Mouse (Mus musculus) 3134 (cell line): ENCODE measurements around the gene Efs.
"Not testable (repeated sequence)": the region's sequence is repeated elsewhere in the genome, so short reads cannot be mapped to it uniquely, and the experiment has no call there.

Experiments used
- DNase-seq: peaks from one replicate; pipeline ENCODE4 v3.0.0-alpha.2; 2011; ENCODE audit warnings: low spot score; ENCODE audit not compliant: insufficient read length; ENCODE audit errors: extremely low read depth

Efs gene

DNA sequence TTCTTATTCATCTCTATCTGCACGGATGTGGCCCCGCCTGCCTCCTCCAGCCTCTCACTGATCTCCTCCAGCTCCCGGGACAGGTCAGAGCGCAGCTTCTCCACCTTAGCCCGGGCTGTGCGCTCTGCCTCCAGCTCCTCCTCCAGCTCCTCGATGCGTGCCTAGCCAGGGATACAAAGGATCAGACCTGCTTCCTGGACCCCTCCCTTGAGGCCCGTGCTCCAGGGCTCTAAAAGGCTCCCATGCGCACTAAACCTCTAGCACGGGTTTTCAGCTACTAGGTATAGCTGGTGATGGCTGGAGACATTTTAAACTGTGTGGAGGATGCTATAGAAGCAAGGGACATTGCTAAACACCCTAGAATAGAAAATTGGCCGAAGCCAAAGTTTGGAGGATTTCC lies 24.6 kb upstream of the Efs start:
- DNase-seq: no peak

DNA sequence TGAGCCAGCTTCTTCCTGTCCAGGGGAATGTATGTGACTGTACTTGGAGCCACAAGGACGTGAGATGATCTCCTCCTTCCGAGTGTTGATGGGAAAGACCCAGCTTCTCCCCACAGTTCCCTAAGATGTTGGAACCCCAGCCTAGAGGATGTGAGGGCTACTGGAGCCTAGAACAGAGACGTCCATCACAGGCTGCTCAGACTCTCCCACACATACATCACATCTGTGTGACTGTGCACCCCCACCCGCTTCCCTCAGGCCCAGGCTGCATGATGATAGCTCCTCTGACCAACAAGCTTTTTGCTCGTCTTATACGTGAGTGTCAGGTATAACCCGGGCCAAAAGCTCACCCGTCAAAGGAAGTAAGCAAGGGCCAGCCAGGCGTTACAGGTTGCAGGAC lies 22.9 kb upstream of the Efs start:
- no peak for DNase-seq

DNA sequence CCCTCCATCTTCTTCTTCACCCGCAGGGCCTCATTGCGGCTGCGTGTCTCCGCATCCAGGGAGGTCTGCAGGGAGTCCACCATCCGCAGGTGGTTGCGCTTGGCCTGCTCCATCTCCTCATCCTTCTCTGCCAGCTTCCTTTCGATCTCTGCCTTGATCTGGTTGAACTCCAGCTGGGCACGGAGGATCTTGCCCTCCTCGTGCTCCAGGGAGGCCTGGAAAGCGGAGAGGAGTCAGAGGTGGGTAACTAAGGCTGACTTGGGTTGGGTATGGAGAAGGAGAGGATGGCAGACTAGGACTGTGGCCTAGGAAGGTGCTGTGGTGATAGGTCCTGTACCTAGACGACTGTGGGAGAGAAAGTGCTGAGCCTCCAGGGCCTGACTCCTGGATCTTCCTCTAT lies 21.1 kb upstream of the Efs start:
- not testable (repeated sequence) for DNase-seq

DNA sequence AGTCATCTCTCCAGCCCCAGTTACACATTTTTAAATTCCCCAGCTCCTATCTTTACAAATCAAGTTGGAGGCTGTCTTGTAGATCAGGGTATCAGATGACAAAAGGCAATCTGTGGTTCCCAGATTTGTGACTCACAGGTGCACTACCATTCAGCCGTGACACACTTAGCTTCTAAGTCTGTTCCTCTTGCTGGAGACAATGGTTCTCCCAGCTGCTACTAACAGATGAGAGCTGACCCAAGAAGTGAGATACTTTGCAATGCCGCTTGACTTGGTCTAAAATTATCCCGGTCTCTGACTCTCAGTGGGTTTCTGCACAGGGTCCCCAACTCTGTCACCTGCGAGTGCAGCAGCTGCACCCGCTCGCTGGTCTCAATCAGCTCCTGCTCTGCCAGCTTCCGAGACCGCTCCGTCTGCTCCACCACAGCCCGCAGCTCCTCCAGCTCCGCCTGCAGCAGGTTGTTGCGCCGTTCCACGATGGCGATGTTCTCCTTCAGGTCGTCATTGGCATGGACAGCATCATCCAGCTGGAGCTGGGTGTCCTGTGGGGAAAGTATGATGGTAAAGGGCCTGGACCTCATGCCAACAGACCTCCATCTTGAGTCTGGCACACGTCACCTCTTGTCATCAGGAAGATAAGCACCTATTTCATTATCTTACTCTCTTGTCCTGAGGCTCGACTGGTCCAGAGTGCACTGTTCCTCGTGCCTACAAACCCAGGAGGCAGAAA lies 20.2 kb upstream of the Efs start:
- no peak for DNase-seq

DNA sequence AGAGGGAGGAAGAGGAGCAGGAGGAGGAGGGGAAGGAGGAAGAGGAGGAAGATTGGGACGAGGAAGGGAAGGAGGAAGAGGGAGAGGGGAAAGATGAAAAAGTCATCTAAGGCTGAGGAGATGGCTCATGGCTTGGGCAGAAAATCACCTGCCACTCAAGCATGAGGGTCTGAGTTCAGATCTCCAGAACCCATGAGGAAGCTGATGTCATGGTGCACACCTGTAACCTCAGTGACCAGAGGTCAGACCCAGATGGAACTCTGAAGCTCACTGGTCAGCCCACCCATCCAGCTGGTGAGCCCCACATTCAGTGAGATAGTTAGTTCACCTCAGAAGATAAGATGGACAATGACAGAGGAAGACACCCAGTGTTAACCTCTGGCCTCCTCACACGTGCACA lies 19.0 kb upstream of the Efs start:
- DNase-seq: no peak

GRCm38 (mm10) chr14:54943971-54944370 lies 18.0 kb upstream of the Efs start:
- DNase-seq: no peak

DNA sequence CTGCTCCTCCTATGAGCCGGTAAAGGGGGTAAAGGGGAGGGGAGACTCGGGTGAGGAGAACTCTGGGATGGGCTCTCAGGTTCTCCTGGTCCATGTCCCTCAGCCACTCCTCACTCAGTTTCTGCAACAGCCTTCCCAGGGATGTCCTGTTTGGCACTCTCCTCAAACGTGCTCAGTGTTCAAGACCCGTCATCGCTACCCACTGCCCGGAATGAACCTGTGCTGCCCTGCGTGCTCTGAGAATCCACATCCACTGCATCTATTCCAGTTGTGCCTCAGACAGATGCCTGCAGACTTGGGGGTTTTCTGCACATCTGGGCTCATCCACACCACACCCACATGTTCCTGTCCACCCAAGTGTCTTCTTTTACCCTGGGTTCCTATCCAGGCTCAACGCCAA lies 16.6 kb upstream of the Efs start:
- no peak for DNase-seq

- no peak for DNase-seq
Observed at GRCm38 (mm10) chr14:54941024-54941978, 15.4 kb upstream of the Efs start.

DNA sequence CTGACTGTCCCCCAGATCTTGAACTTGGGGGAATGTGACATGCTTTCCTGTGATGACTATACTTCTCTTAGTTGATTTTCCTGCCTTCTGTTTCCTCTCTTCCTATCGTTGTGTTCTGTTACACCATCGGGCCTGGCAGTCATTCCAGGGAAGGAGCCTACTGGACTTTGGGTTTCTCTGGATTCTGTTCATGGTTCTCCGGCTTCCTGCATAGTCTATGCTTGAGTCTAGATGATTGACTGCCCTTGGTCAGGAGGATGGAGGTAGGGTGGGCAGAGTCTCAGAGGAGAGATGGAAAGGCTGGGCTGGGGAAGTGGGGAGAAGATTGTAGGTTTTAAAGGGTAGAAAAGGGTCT lies 14.2 kb upstream of the Efs start:
- no peak for DNase-seq

DNA sequence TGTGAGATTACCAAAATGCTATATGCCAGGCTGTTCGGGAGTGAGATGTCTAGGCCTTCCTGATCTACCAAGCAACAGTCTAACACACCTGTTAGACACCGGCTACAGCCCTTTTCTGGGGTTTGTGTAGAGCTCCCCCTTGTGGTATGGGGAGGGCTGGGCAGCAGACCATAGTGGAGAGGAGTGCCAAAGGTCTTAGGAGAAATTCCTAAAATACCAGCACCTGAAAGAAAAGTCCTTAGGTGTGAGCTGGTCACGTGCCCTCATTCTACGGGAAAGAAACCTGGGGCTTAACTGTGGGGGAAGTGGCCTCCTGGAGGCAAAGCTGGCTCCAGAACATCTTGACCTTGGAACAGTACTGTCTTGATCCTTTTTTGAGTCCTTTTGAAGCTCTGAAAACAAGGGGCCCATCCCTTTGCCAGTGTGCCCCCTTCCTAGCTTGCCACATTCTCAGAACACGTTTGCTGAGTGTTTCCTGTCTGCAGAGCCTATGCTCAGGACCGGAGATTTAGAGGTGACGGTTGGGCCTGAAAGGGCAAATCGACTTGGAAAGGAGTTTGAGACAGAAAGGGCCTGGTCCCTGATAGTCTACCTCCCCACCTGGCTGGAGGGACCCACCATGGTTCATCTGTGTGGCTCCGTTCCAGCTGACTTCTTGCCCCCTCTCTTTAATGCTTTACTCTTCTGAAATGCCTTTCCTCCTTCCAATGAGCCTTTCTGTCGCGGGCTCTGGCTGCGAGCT lies 13.7 kb upstream of the Efs start:
- no peak for DNase-seq

- DNase-seq: no peak
Observed at GRCm38 (mm10) chr14:54938431-54939219, 12.7 kb upstream of the Efs start.

GRCm38 (mm10) chr14:54937361-54938182 lies 11.6 kb upstream of the Efs start:
- no peak for DNase-seq

DNA sequence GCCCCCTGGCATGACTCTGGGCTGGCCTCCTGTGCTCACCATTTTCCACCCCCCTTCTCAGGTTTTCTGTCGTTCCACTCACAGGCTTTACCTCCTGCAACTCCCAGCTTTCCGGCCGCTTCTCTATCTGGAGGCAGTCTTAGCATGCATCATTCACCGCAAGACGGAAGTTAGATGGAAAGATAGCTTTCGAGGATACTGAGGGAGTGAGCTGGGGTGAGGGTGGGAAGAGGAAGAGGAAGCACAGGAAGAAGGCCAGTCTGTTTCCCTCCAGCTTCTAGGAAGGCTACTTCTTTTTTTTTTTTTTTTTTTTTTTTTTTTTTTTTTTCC lies 10.9 kb upstream of the Efs start:
- DNase-seq: no peak

GRCm38 (mm10) chr14:54935904-54936830 lies 10.2 kb upstream of the Efs start, which contains the start of gene Cmtm5:
Cmtm5 (plus strand) TSS chr14:54936261.
- DNase-seq: no peak

DNA sequence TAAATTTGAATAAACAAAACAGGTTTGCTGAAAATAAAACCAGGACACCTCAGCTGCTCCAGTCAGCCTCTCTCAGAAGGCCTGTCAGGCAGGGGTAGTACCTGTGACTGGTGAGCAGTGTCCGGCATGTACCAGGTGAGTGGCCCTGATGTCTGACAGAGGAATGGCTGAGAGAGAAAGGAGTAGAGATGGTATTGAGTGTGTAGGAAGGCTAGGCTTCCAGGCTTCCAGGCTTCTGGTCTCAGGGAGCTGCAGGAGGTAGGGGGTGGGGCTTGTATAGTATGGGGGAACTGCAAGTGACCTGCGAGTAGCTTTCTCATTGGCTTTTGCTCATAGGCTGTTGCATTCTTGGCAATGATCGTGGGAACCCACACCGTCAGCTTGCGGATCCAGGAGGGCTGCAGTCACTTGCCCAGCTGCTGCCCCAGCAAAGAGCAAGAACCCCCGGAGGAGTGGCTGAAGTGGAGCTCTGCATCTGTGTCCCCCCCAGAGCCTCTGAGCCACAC lies 6.8 kb upstream of the Efs start, which contains the start of gene Il25:
TSS of gene Il25 (plus strand) at position 51 of the 506 bp plus-strand sequence.
- DNase-seq: no peak

GRCm38 (mm10) chr14:54930431-54930830 lies 4.5 kb upstream of the Efs start:
- DNase-seq: no peak

DNA sequence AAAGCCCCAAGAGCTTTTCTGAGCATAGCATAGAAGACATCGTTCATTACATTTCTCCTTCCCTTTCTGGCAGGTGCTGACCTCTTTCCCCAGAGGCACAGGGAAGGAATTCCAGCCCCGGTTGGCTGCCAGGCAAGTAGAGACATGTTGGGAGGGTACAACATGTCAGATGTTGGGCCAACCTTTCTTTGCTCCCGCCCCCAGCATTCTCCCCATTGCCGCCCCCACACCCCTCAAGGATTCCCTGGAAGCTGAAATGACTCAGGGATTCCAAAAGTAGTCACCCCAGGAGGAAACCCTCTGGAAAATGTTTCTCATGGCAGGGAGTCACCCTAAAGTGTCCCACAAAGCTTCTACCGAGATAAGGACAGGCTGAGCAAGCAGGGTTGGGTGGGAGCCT lies 3.9 kb upstream of the Efs start:
- no peak for DNase-seq

DNA sequence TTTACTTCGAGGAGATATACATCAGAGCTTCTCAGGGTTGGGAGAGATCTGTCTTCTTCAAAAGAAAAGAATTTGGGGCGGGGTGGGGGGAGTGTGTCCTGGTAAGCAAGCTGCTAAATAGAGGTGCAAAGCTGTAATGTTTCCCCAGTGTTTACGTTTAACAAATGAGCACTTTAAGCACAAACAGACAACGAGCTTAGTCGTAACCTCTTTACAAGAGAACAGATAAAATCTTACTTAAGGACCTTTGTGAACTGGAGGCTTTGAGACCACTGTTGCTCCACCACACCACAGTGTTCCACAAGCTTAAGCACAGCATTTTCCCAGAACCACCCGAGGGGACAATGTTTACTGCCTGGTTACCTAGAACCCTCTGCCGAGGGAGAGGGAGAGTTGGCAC lies 1.4 kb upstream of the Efs start:
- no peak for DNase-seq
